Mouse (Mus musculus) thymus, adult 2 months (tissue): ENCODE data around the gene Commd1.

Source experiments
- CTCF ChIP-seq: fragments of 200-500 bp; IDR thresholded peaks from 2 replicates; pipeline ENCODE4 v1.5.1; 2012; ENCODE audit warnings: mild to moderate bottlenecking, control low read depth, low read length, moderate library complexity, borderline replicate concordance; ENCODE audit not compliant: control insufficient read depth, poor library complexity, insufficient read depth; ENCODE audit errors: extremely low read depth
- POLR2A ChIP-seq: fragments of 200-500 bp; IDR thresholded peaks from 2 replicates; pipeline ENCODE4 v1.6.1; 2012; ENCODE audit warnings: mild to moderate bottlenecking, low read length, control low read depth, moderate library complexity; ENCODE audit not compliant: control insufficient read depth, poor library complexity, insufficient read depth; ENCODE audit errors: extremely low read depth

GRCm38 (mm10) chr11:22994271-22994670 is 12.1 kb upstream of the Commd1 start:
- TF ChIP-seq POLR2A (no peak), CTCF (no peak)
